Mouse (Mus musculus) spleen, adult 2 months (tissue): ENCODE measurements around the gene Plekhm1.

Source experiments
- CTCF ChIP-seq: fragments of 200-500 bp; IDR thresholded peaks from 2 replicates; pipeline ENCODE4 v1.5.1; 2011; ENCODE audit warnings: mild to moderate bottlenecking, inconsistent platforms; ENCODE audit not compliant: insufficient read depth, insufficient read length, insufficient replicate concordance; ENCODE audit errors: extremely low read depth
- POLR2A ChIP-seq: fragments of 200-500 bp; IDR thresholded peaks from 2 replicates; pipeline ENCODE4 v1.6.1; 2011; ENCODE audit warnings: low read depth, low read length, inconsistent platforms

DNA sequence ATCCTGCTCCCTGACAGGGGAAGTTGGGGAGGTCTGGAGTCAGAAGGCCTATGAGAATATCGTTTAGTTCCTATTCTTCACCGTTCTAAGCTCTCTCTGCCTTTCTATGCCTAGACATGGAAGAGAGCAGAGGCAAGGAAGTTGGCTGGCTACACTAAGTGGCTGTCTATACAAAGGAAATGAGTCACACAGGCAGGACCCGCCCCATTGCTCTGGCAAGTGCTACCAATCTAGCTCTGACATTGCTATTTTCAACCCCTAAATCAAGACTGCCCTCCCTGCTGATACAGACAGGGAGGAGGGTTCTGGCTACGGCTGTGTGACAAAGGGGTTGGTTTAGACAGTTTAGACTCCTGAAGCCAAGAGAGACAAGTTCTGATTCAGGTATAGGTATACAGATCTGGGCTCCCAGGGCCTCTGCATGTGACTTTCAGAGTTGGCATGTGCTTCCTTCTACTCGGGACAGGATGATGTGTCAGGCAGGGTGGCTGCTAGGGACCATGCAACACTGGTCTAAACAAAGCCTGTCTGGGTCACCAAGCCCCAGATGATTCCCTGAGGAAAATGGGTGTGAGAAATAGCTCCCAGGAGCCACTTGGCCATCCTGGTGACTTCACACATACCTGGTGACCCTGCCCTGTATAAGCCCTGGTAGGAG lies 30.4 kb downstream of the Plekhm1 start:
- TF ChIP-seq POLR2A = no peak
- TF ChIP-seq CTCF = no peak
